Mouse (Mus musculus) midbrain, embryonic 10.5 days (tissue): ENCODE results near the gene Prss43. TPM values are rescaled to one million over a fixed set of nuclear protein-coding genes. Genes with fewer than 3 reads are reported as not detected.

Experiments
- DNase-seq: peaks from one replicate; pipeline ENCODE4 v3.0.0-alpha.2; 2017; ENCODE audit warnings: low spot score
- H3K27ac ChIP-seq: fragments of 300-500 bp; sonication (generic); replicated peaks from 2 replicates; pipeline ENCODE4 v1.5.1; 2016; ENCODE audit warnings: mild to moderate bottlenecking
- H3K27me3 ChIP-seq: fragments of 300-500 bp; sonication (generic); 2 replicates; pipeline ENCODE4 v1.6.1; 2016; ENCODE audit warnings: low read depth, mild to moderate bottlenecking; ENCODE audit not compliant: poor library complexity, severe bottlenecking
- H3K36me3 ChIP-seq: fragments of 300-500 bp; sonication (generic); 2 replicates; pipeline ENCODE4 v1.6.1; 2016; ENCODE audit warnings: mild to moderate bottlenecking, moderate library complexity
- H3K4me1 ChIP-seq: fragments of 300-500 bp; sonication (generic); 2 replicates; pipeline ENCODE4 v1.6.1; 2016
- H3K4me3 ChIP-seq: fragments of 300-500 bp; sonication (generic); 2 replicates; pipeline ENCODE4 v1.5.1; 2016; ENCODE audit warnings: mild to moderate bottlenecking, moderate library complexity
- H3K9me3 ChIP-seq: fragments of 300-500 bp; sonication (generic); replicated peaks from 2 replicates; pipeline ENCODE4 v1.6.1; 2016; ENCODE audit warnings: mild to moderate bottlenecking
- WGBS: fragments of 180-500 bp; shearing (Covaris S2); methylation state at CpG from one replicate; pipeline ENCODE4 v1.1.7; 2016; 5-methylcytosine and 5-hydroxymethylcytosine counted together
- polyA plus RNA-seq: library from polyadenylated mRNA; unstranded; fragments of >200 nt; fragmentation: Nextera tagmentation; extraction: Ambion mirVana; gene quantifications from 2 replicates; pipeline ENCODE4 v1.2.1, GENCODE M21; 2016

Prss43 gene
- polyA plus RNA-seq, 1 experiment from 2014 or later, result not detected

DNA sequence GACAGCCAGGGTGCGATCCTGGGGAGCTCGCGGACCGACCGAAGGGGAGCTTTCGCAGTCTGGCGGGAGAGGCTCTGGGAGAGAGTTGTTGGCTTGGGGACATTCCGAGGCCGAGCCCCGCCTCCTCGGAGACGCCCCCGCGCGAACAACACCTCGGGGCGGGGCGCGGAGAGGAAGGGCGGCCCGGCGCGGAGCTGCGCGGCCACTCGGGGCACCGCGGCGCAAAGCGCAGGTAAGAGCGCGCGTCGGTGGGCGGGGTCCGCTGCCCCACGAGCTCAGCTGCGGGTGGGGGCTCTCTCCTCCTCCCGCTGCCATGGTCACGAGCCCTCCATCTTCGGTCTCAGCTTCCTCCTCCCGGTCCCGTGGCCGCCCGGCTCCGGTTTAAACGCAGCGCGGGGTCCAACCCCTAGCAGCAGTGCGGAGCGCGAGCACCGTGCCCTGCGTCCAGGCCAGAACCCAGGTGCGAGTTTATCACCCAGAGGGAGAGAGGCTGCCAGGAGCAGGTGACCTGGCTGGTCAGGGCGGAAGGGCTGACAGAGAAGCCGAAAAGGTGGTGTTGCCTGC is 53.6 kb downstream of the Prss43 start, which contains the start of gene Tmie:
Tmie (minus strand) TSS at position 116 of the 564 bp plus-strand sequence.
- peaks cover 75% of the 10 kb centered on the region for H3K27me3 ChIP-seq
- H3K36me3 ChIP-seq, result no peaks in the 10 kb centered on the region
- H3K9me3 ChIP-seq, result no peaks in the 10 kb centered on the region
- H3K4me3 ChIP-seq, result peak within 1 kb of the TSS; percentile 64
- H3K27ac ChIP-seq, result no peak within 1 kb of the TSS
- H3K4me1 ChIP-seq, result peaks cover 21% of the 10 kb centered on the region
- WGBS, result under 1% methylated on average over 57 of the region's 57 CpGs
- no peak for DNase-seq

DNA sequence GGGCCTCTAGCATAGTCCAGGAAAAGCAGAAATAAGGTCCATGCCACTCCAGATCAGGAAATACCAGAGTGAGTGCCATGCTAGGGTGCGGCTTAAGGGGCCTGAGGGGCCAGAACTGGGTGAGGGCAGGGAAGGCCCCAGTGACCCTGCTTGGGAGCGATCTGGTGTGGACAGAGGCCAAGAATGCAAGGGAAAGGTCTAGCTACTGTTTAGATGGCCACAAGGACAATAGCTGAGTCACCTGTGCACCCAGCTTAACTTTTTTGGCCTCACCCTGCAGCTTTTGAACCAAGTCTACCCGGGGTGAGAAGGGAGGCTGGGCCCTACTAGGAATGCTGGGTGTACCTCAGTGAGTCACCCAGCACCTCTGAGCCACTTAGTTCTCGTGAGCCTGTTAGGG is 54.3 kb downstream of the Prss43 start:
- H3K27ac ChIP-seq, result no peak overlapping the region
- 59% methylated on average over 4 of the region's 4 CpGs for WGBS
- peaks cover 68% of the 10 kb centered on the region for H3K27me3 ChIP-seq

More for the DNA sequence above, 54.3 kb downstream of the Prss43 start:
- peak overlapping the region; percentile 64 for H3K4me3 ChIP-seq
- DNase-seq, result no peak
- H3K4me1 ChIP-seq, result peaks cover 14% of the 10 kb centered on the region
- no peaks in the 10 kb centered on the region for H3K36me3 ChIP-seq
- no peaks in the 10 kb centered on the region for H3K9me3 ChIP-seq

Other genes starting within 250 kb of the Prss43 start
- 36.8 and 45.4 TPM in 2 replicates for gene Nradd, start 202.2 kb upstream of the Prss43 start, polyA plus RNA-seq
- 1.3 and 1.4 TPM in 2 replicates for gene Nbeal2, start 172.5 kb upstream of the Prss43 start, polyA plus RNA-seq
- gene Ccdc12, start 170.2 kb upstream of the Prss43 start, polyA plus RNA-seq, result 176 and 189 TPM in 2 replicates
- 0.36 and 0.51 TPM in 2 replicates for gene Myl3, start 84.8 kb upstream of the Prss43 start, polyA plus RNA-seq
- gene Pth1r, start 79.5 kb upstream of the Prss43 start, polyA plus RNA-seq, result 30.9 and 33.9 TPM in 2 replicates
- gene Prss42, start 28.5 kb upstream of the Prss43 start, polyA plus RNA-seq, result not detected in 2 replicates
- not detected in 2 replicates for gene Prss44, start 12.7 kb upstream of the Prss43 start, polyA plus RNA-seq
- gene Prss45, start 7.9 kb downstream of the Prss43 start, polyA plus RNA-seq, result not detected in 2 replicates
- not detected in 2 replicates for gene Prss46, start 17.8 kb downstream of the Prss43 start, polyA plus RNA-seq
- 0.35 and 0.85 TPM in 2 replicates for gene Prss50, start 31.3 kb downstream of the Prss43 start, polyA plus RNA-seq
- 0.78 and 0.83 TPM in 2 replicates for gene Als2cl, start 53.2 kb downstream of the Prss43 start, polyA plus RNA-seq
- gene Tmie, start 53.4 kb downstream of the Prss43 start, polyA plus RNA-seq, result 0.06 and 0.11 TPM in 2 replicates
- not detected in 2 replicates for gene Fam240a, start 90.2 kb downstream of the Prss43 start, polyA plus RNA-seq
- gene Tdgf1, start 119.5 kb downstream of the Prss43 start, polyA plus RNA-seq, result 0.11 TPM in 1 of 2 replicates, not detected in the other
- gene Lrrc2, start 124.9 kb downstream of the Prss43 start, polyA plus RNA-seq, result 0.09 and 0.35 TPM in 2 replicates
- gene Rtp3, start 163.9 kb downstream of the Prss43 start, polyA plus RNA-seq, result 0.09 TPM in 1 of 2 replicates, not detected in the other
- gene Ltf, start 192.6 kb downstream of the Prss43 start, polyA plus RNA-seq, result 0.29 TPM in 1 of 2 replicates, not detected in the other
- 0.89 and 1.0 TPM in 2 replicates for gene Ccrl2, start 230.8 kb downstream of the Prss43 start, polyA plus RNA-seq